Mouse (Mus musculus) heart, embryonic 10.5 days (tissue): ENCODE measurements around the gene Lce1e. TPM values are rescaled to one million over a fixed set of nuclear protein-coding genes. Genes with fewer than 3 reads are reported as not detected.
"Not testable (repeated sequence)": the region's sequence is repeated elsewhere in the genome, so short reads cannot be mapped to it uniquely, and the experiment has no call there.

ENCODE experiments used
- DNase-seq: peaks from one replicate; pipeline ENCODE4 v3.0.0-alpha.2; 2017; ENCODE audit warnings: low spot score
- H3K27ac ChIP-seq: fragments of 300-500 bp; sonication (generic); 2 replicates; pipeline ENCODE4 v1.5.1; 2016; ENCODE audit warnings: mild to moderate bottlenecking
- H3K27me3 ChIP-seq: fragments of 300-500 bp; sonication (generic); 2 replicates; pipeline ENCODE4 v1.6.1; 2016; ENCODE audit warnings: mild to moderate bottlenecking; ENCODE audit not compliant: poor library complexity, insufficient read depth, severe bottlenecking
- H3K36me3 ChIP-seq: fragments of 300-500 bp; sonication (generic); 2 replicates; pipeline ENCODE4 v1.6.1; 2016; ENCODE audit warnings: mild to moderate bottlenecking, moderate library complexity
- H3K4me1 ChIP-seq: fragments of 300-500 bp; sonication (generic); 2 replicates; pipeline ENCODE4 v1.6.1; 2016; ENCODE audit warnings: mild to moderate bottlenecking
- H3K4me3 ChIP-seq: fragments of 300-500 bp; sonication (generic); 2 replicates; pipeline ENCODE4 v1.5.1; 2016; ENCODE audit warnings: mild to moderate bottlenecking, moderate library complexity
- H3K9me3 ChIP-seq: fragments of 300-500 bp; sonication (generic); 2 replicates; pipeline ENCODE4 v1.6.1; 2016; ENCODE audit warnings: mild to moderate bottlenecking, moderate library complexity
- WGBS: fragments of 180-500 bp; shearing (Covaris S2); methylation state at CpG from one replicate; pipeline ENCODE4 v1.1.7; 2016; 5-methylcytosine and 5-hydroxymethylcytosine counted together
- polyA plus RNA-seq: library from polyadenylated mRNA; unstranded; fragments of >200 nt; fragmentation: Nextera tagmentation; extraction: Ambion mirVana; gene quantifications from 2 replicates; pipeline ENCODE4 v1.2.1, GENCODE M21; 2016

Gene Lce1e
- not detected in 2 replicates for polyA plus RNA-seq

- H3K27ac ChIP-seq = no peak within 1 kb of the TSS
- H3K9me3 ChIP-seq = no peaks in the 10 kb centered on the region
- no peaks in the 10 kb centered on the region for H3K27me3 ChIP-seq
- no peaks in the 10 kb centered on the region for H3K36me3 ChIP-seq
- no peaks in the 10 kb centered on the region for H3K4me1 ChIP-seq
- WGBS = 89% methylated on average over 2 of the region's 2 CpGs
- no peak for DNase-seq
- H3K4me3 ChIP-seq = no peak within 1 kb of the TSS
Observed at GRCm38 (mm10) chr3:92708974-92709373, at the start of gene Lce1e. TSS of gene Lce1e (minus strand) at chr3:92709074.

- Histone ChIP-seq H3K4me1 (no peaks in the 10 kb centered on the region), H3K4me3 (no peak overlapping the region), H3K27me3 (no peaks in the 10 kb centered on the region), H3K27ac (no peak overlapping the region), H3K9me3 (no peaks in the 10 kb centered on the region), H3K36me3 (no peaks in the 10 kb centered on the region)
- WGBS = 39% methylated on average over 3 of the region's 3 CpGs
- DNase-seq = no peak
Observed at GRCm38 (mm10) chr3:92753197-92753596, 44.3 kb upstream of the Lce1e start.

- H3K36me3 ChIP-seq = no peaks in the 10 kb centered on the region
- DNase-seq = no peak
- H3K9me3 ChIP-seq = no peaks in the 10 kb centered on the region
- no peak within 1 kb of the TSS for H3K4me3 ChIP-seq
- 88% methylated on average over 1 of the region's 1 CpGs for WGBS
- H3K27ac ChIP-seq = no peak within 1 kb of the TSS
- no peaks in the 10 kb centered on the region for H3K4me1 ChIP-seq
- H3K27me3 ChIP-seq = no peaks in the 10 kb centered on the region
Observed at GRCm38 (mm10) chr3:92752238-92752637, 43.4 kb upstream of the Lce1e start, which contains the start of gene Lce1g. TSS of gene Lce1g (minus strand) at chr3:92752338.

GRCm38 (mm10) chr3:92738996-92739395, 30.1 kb upstream of the Lce1e start, which contains the start of gene Gm38119:
TSS of gene Gm38119 (minus strand) at chr3:92739096.
- Histone ChIP-seq H3K36me3 (no peaks in the 10 kb centered on the region), H3K4me1 (no peaks in the 10 kb centered on the region), H3K9me3 (no peaks in the 10 kb centered on the region), H3K4me3 (no peak within 1 kb of the TSS), H3K27me3 (no peaks in the 10 kb centered on the region), H3K27ac (no peak within 1 kb of the TSS)
- WGBS = 87% methylated on average over 1 of the region's 1 CpGs
- no peak for DNase-seq

GRCm38 (mm10) chr3:92722631-92723030, 13.8 kb upstream of the Lce1e start:
- Histone ChIP-seq H3K4me3 (no peak overlapping the region), H3K9me3 (no peaks in the 10 kb centered on the region), H3K4me1 (no peaks in the 10 kb centered on the region), H3K27me3 (no peaks in the 10 kb centered on the region), H3K36me3 (no peaks in the 10 kb centered on the region), H3K27ac (no peak overlapping the region)
- 82% methylated on average over 5 of the region's 5 CpGs for WGBS
- DNase-seq = no peak

GRCm38 (mm10) chr3:92720250-92720649, 11.4 kb upstream of the Lce1e start, which contains the start of gene Lce1f:
TSS of gene Lce1f (minus strand) at chr3:92720350.
- 74% methylated on average over 3 of the region's 3 CpGs for WGBS

GRCm38 (mm10) chr3:92715122-92715521, 6.2 kb upstream of the Lce1e start:
- Histone ChIP-seq H3K4me3 (no peak overlapping the region), H3K27ac (no peak overlapping the region), H3K36me3 (no peaks in the 10 kb centered on the region), H3K4me1 (no peaks in the 10 kb centered on the region), H3K27me3 (no peaks in the 10 kb centered on the region), H3K9me3 (no peaks in the 10 kb centered on the region)
- no peak for DNase-seq

More at GRCm38 (mm10) chr3:92720250-92720649, 11.4 kb upstream of the Lce1e start, which contains the start of gene Lce1f:
- no peaks in the 10 kb centered on the region for H3K4me1 ChIP-seq
- DNase-seq = no peak
- H3K27ac ChIP-seq = no peak within 1 kb of the TSS
- no peaks in the 10 kb centered on the region for H3K9me3 ChIP-seq
- H3K36me3 ChIP-seq = no peaks in the 10 kb centered on the region
- no peak within 1 kb of the TSS for H3K4me3 ChIP-seq
- H3K27me3 ChIP-seq = no peaks in the 10 kb centered on the region

GRCm38 (mm10) chr3:92694613-92695012, 14.3 kb downstream of the Lce1e start:
- H3K9me3 ChIP-seq = no peaks in the 10 kb centered on the region
- H3K36me3 ChIP-seq = no peaks in the 10 kb centered on the region
- H3K4me3 ChIP-seq = no peak overlapping the region
- no peak for DNase-seq
- H3K4me1 ChIP-seq = no peaks in the 10 kb centered on the region
- 14% methylated on average over 1 of the region's 1 CpGs for WGBS
- H3K27ac ChIP-seq = no peak overlapping the region
- H3K27me3 ChIP-seq = no peaks in the 10 kb centered on the region

- no peaks in the 10 kb centered on the region for H3K4me1 ChIP-seq
- no peak for DNase-seq
- no peaks in the 10 kb centered on the region for H3K9me3 ChIP-seq
- no peak overlapping the region for H3K4me3 ChIP-seq
- H3K27me3 ChIP-seq = no peaks in the 10 kb centered on the region
- no peaks in the 10 kb centered on the region for H3K36me3 ChIP-seq
- no peak overlapping the region for H3K27ac ChIP-seq
Observed at GRCm38 (mm10) chr3:92691688-92692087, 17.2 kb downstream of the Lce1e start.

- WGBS = 69% methylated on average over 16 of the region's 16 CpGs
- not testable (repeated sequence) for H3K4me1 ChIP-seq, H3K36me3 ChIP-seq, H3K4me3 ChIP-seq, DNase-seq, H3K9me3 ChIP-seq, H3K27ac ChIP-seq, H3K27me3 ChIP-seq
Observed at GRCm38 (mm10) chr3:92689154-92689553, 19.7 kb downstream of the Lce1e start.

GRCm38 (mm10) chr3:92687110-92687509, 21.8 kb downstream of the Lce1e start, which contains the start of gene Lce1d:
TSS of gene Lce1d (minus strand) at chr3:92687210.
- Histone ChIP-seq H3K36me3 (no peaks in the 10 kb centered on the region), H3K9me3 (no peaks in the 10 kb centered on the region), H3K4me3 (no peak within 1 kb of the TSS), H3K27ac (no peak within 1 kb of the TSS), H3K27me3 (no peaks in the 10 kb centered on the region), H3K4me1 (no peaks in the 10 kb centered on the region)
- no peak for DNase-seq
- 57% methylated on average over 2 of the region's 2 CpGs for WGBS

- Histone ChIP-seq H3K4me3 (no peak within 1 kb of the TSS), H3K4me1 (no peaks in the 10 kb centered on the region), H3K27me3 (no peaks in the 10 kb centered on the region), H3K27ac (no peak within 1 kb of the TSS), H3K9me3 (no peaks in the 10 kb centered on the region), H3K36me3 (no peaks in the 10 kb centered on the region)
- no peak for DNase-seq
- WGBS = 83% methylated on average over 4 of the region's 4 CpGs
Observed at GRCm38 (mm10) chr3:92678947-92679346, 29.9 kb downstream of the Lce1e start, which contains the start of gene Lce1c. TSS of gene Lce1c (plus strand) at chr3:92679247.

GRCm38 (mm10) chr3:92670215-92670614, 38.7 kb downstream of the Lce1e start, which contains the start of gene Lce1a2:
TSS of gene Lce1a2 (minus strand) at chr3:92670315.
- no peaks in the 10 kb centered on the region for H3K9me3 ChIP-seq
- H3K27ac ChIP-seq = no peak within 1 kb of the TSS
- H3K4me1 ChIP-seq = no peaks in the 10 kb centered on the region
- H3K36me3 ChIP-seq = no peaks in the 10 kb centered on the region
- H3K4me3 ChIP-seq = no peak within 1 kb of the TSS
- no peak for DNase-seq
- H3K27me3 ChIP-seq = no peaks in the 10 kb centered on the region
